Mouse (Mus musculus) T-helper 17 cell (primary cell): ENCODE measurements at regions not wholly inside any gene's neighbourhood (a gene's known extent, or its start where the extent isn't known, plus 50 kb on each side); places are given as distances from the start of the nearest gene placed in this dataset.

ENCODE experiments used
- in situ Hi-C, 2 experiments: fragments of 300-600 bp; cut with MboI, MseI; formaldehyde crosslinking; loops; 1 replicate in 1 of 2; 2 replicates in 1 of 2; pipeline ENCODE4 v1.15.1; 2025; ENCODE audit warnings: high pct_unique_total_duplicates in 2 of 2

DNA sequence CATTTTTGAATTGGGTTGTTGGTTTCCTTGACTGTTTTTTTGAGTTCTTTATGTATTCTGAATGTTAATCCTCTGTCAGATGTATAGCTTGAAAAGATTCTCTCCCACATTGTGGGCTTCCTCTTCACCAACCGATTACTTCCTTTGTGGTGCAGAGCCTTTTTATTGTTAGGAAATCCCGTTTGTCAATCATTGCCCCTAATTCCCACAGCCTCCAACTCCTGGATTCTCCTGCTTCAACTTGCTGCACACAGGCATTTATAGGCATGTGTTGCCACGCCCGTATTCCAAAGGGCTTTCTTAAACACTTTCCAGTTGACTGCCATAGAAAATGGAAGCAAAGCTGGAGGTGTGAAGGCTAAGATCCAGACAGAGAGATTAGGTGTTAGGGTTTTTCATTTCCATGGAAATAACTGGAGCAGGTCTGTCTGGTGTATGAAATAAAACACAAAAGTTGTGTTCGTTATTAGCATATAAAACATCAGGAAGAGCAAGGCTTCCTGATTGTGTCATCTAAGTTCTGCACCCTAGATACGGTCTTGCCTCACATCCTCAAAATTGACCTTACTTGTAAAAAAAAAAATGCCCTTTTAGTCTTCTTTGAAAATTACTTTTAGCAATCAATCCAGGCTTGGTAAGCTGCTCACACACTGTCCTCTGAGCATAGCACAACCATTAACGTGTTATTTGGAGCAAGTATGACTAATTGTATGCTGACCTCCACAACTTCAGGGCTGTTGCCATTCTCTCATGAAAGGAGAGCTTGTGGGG, 87.7 kb upstream of the Tex13c2 start:
- in situ Hi-C loops = no loop called here

DNA sequence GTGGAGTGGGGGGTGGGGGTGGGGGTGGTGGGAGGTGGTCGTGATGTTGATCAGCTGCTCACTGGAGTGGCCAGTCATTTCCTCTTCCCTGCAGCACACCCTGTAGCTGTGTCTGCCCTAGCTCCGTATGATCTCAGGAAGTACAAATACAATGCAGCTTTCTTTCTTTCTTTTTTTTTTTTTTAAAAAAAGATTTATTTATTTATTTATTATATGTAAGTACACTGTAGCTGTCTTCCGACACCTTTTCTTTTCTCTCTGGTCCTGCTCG, 87.2 kb upstream of the Tex13c2 start:
- in situ Hi-C loops = no loop called here

DNA sequence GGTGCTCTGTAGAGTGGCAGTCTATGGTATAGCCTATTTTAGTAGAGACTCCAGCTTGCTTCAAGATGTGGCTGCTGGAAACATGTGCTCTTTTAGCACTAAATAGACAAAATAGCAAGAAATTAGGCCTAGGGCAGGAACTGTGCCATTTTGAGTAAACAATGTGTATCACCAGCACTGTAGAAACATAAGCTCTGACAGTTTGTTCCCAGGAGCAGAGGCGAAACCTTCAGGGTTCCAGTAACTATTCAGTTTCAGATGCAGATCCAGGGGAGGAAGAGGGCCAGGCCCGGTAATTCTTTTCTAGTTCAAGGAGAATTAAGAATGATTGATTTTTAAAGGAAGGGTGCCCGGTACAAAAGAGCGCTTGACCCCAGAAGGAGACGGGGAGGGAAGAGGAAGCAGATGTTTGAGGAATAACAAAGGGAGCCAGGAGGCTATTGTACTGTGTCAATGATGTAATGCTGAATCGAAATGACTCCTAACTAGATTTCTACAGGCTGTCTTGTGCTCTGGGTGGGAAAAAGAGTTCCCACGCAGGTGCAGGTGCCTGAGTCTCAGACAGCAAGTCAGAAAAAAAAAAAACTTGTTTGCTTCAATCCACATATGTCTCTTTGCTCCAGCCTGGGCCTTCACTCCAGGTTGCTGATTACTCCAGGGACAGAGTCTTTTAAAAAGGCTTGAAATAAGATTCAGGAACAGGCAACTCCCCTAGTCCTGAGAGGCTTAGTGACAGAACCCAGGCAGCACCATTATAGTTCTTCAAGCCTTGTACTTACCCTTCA, 57.4 kb upstream of the Tex13c2 start:
- in situ Hi-C loops = no loop called here
